Mouse (Mus musculus) embryonic facial prominence, embryonic 10.5 days (tissue): ENCODE measurements around the gene Aif1. TPM values are rescaled to one million over a fixed set of nuclear protein-coding genes. Genes with fewer than 3 reads are reported as not detected.

Experiments used
- DNase-seq: peaks from one replicate; pipeline ENCODE4 v3.0.0-alpha.2; 2017; ENCODE audit warnings: low spot score
- H3K27ac ChIP-seq: fragments of 300-500 bp; sonication (generic); replicated peaks from 2 replicates; pipeline ENCODE4 v1.5.1; 2016; ENCODE audit warnings: mild to moderate bottlenecking
- H3K27me3 ChIP-seq: fragments of 300-500 bp; sonication (generic); replicated peaks from 2 replicates; pipeline ENCODE4 v1.6.1; 2016; ENCODE audit warnings: low read depth, mild to moderate bottlenecking; ENCODE audit not compliant: poor library complexity, severe bottlenecking
- H3K36me3 ChIP-seq: fragments of 300-500 bp; sonication (generic); replicated peaks from 2 replicates; pipeline ENCODE4 v1.6.1; 2016; ENCODE audit warnings: mild to moderate bottlenecking, moderate library complexity
- H3K4me1 ChIP-seq: fragments of 300-500 bp; sonication (generic); 2 replicates; pipeline ENCODE4 v1.6.1; 2016
- H3K4me3 ChIP-seq: fragments of 300-500 bp; sonication (generic); 2 replicates; pipeline ENCODE4 v1.5.1; 2016; ENCODE audit warnings: mild to moderate bottlenecking, moderate library complexity
- H3K9me3 ChIP-seq: fragments of 300-500 bp; sonication (generic); 2 replicates; pipeline ENCODE4 v1.6.1; 2016; ENCODE audit warnings: mild to moderate bottlenecking
- WGBS: fragments of 180-500 bp; shearing (Covaris S2); methylation state at CpG from one replicate; pipeline ENCODE4 v1.1.7; 2016; 5-methylcytosine and 5-hydroxymethylcytosine counted together
- polyA plus RNA-seq: library from polyadenylated mRNA; unstranded; fragments of >200 nt; fragmentation: Nextera tagmentation; extraction: Ambion mirVana; gene quantifications from 2 replicates; pipeline ENCODE4 v1.2.1, GENCODE M21; 2016

The Aif1 gene
- polyA plus RNA-seq = 2.9 and 3.9 TPM in 2 replicates

- 53% methylated on average over 2 of the region's 2 CpGs for WGBS
- Histone ChIP-seq H3K36me3 (no peaks in the 10 kb centered on the region), H3K4me1 (no peaks in the 10 kb centered on the region), H3K9me3 (no peaks in the 10 kb centered on the region), H3K27me3 (no peaks in the 10 kb centered on the region), H3K4me3 (0 out of 2 replicates have a peak within 1 kb of the TSS, but pooled peaks have one; percentile 16), H3K27ac (no peak within 1 kb of the TSS)
- DNase-seq = no peak
These were observed at the start of gene Aif1 for GRCm38 (mm10) chr17:35175968-35176367. Aif1 (minus strand) TSS chr17:35176068.

GRCm38 (mm10) chr17:35225456-35225855 lies 49.6 kb upstream of the Aif1 start:
- Histone ChIP-seq H3K9me3 (no peaks in the 10 kb centered on the region), H3K4me3 (no peak overlapping the region), H3K36me3 (peaks cover 89% of the 10 kb centered on the region), H3K4me1 (0 out of 2 replicates have a peak, but pooled peaks cover 9% of the 10 kb centered on the region), H3K27me3 (no peaks in the 10 kb centered on the region), H3K27ac (no peak overlapping the region)
- DNase-seq = no peak
- 93% methylated on average over 5 of the region's 5 CpGs for whole genome bisulfite sequencing

GRCm38 (mm10) chr17:35224641-35225040 lies 48.8 kb upstream of the Aif1 start:
- Histone ChIP-seq H3K36me3 (peaks cover 90% of the 10 kb centered on the region), H3K9me3 (no peaks in the 10 kb centered on the region), H3K27ac (no peak overlapping the region), H3K27me3 (no peaks in the 10 kb centered on the region), H3K4me1 (0 out of 2 replicates have a peak, but pooled peaks cover 15% of the 10 kb centered on the region), H3K4me3 (no peak overlapping the region)
- DNase-seq = no peak
- 94% methylated on average over 4 of the region's 4 CpGs for WGBS

- 0 out of 2 replicates have a peak, but pooled peaks cover 15% of the 10 kb centered on the region for H3K4me1 ChIP-seq
- 77% methylated on average over 6 of the region's 6 CpGs for WGBS
- H3K36me3 ChIP-seq = peaks cover 76% of the 10 kb centered on the region
- H3K27ac ChIP-seq = no peak overlapping the region
- H3K4me3 ChIP-seq = no peak overlapping the region
- no peak for DNase-seq
- no peaks in the 10 kb centered on the region for H3K9me3 ChIP-seq
- no peaks in the 10 kb centered on the region for H3K27me3 ChIP-seq
These were observed 46.4 kb upstream of the Aif1 start for GRCm38 (mm10) chr17:35222299-35222698.

- no peak for DNase-seq
- 83% methylated on average over 28 of the region's 28 CpGs for WGBS
- H3K4me3 ChIP-seq = no peak within 1 kb of the TSS
- H3K27ac ChIP-seq = peak within 1 kb of the TSS; percentile 11
- peaks cover 60% of the 10 kb centered on the region for H3K36me3 ChIP-seq
- no peaks in the 10 kb centered on the region for H3K9me3 ChIP-seq
- no peaks in the 10 kb centered on the region for H3K27me3 ChIP-seq
- 0 out of 2 replicates have a peak, but pooled peaks cover 15% of the 10 kb centered on the region for H3K4me1 ChIP-seq
These were observed 44.5 kb upstream of the Aif1 start, which contains the start of gene Gm16181 for GRCm38 (mm10) chr17:35220156-35220952. Gm16181 (plus strand) TSS chr17:35220834.

GRCm38 (mm10) chr17:35219601-35220041 lies 43.8 kb upstream of the Aif1 start:
- H3K4me1 ChIP-seq = peaks cover 17% of the 10 kb centered on the region
- no peak for DNase-seq

GRCm38 (mm10) chr17:35218516-35219193 lies 42.8 kb upstream of the Aif1 start:
- Histone ChIP-seq H3K27me3 (no peaks in the 10 kb centered on the region), H3K4me1 (peaks cover 22% of the 10 kb centered on the region), H3K9me3 (no peaks in the 10 kb centered on the region), H3K27ac (no peak overlapping the region), H3K4me3 (no peak overlapping the region), H3K36me3 (peaks cover 44% of the 10 kb centered on the region)
- no peak for DNase-seq
- 79% methylated on average over 18 of the region's 18 CpGs for WGBS

More at GRCm38 (mm10) chr17:35219601-35220041, 43.8 kb upstream of the Aif1 start:
- no peaks in the 10 kb centered on the region for H3K27me3 ChIP-seq
- 0 out of 2 replicates have a peak overlapping the region, but pooled peaks have one; percentile 11 for H3K27ac ChIP-seq
- H3K4me3 ChIP-seq = no peak overlapping the region
- peaks cover 53% of the 10 kb centered on the region for H3K36me3 ChIP-seq
- 83% methylated on average over 6 of the region's 6 CpGs for WGBS
- H3K9me3 ChIP-seq = no peaks in the 10 kb centered on the region

GRCm38 (mm10) chr17:35213071-35213470 lies 37.2 kb upstream of the Aif1 start:
- Histone ChIP-seq H3K36me3 (no peaks in the 10 kb centered on the region), H3K27ac (no peak overlapping the region), H3K4me1 (peaks cover 7% of the 10 kb centered on the region), H3K27me3 (no peaks in the 10 kb centered on the region), H3K9me3 (no peaks in the 10 kb centered on the region), H3K4me3 (no peak overlapping the region)
- WGBS = 93% methylated on average over 5 of the region's 5 CpGs
- no peak for DNase-seq

- H3K4me1 ChIP-seq = peaks cover 7% of the 10 kb centered on the region
- H3K36me3 ChIP-seq = no peaks in the 10 kb centered on the region
- H3K4me3 ChIP-seq = no peak overlapping the region
- H3K27me3 ChIP-seq = peaks cover under 1% of the 10 kb centered on the region
- no peak overlapping the region for H3K27ac ChIP-seq
- WGBS = 77% methylated on average over 3 of the region's 3 CpGs
- DNase-seq = no peak
- no peaks in the 10 kb centered on the region for H3K9me3 ChIP-seq
These were observed 34.7 kb upstream of the Aif1 start for GRCm38 (mm10) chr17:35210593-35210992.

- DNase-seq = no peak
- no peaks in the 10 kb centered on the region for H3K9me3 ChIP-seq
- 78% methylated on average over 12 of the region's 12 CpGs for WGBS
- no peak overlapping the region for H3K27ac ChIP-seq
- peaks cover 11% of the 10 kb centered on the region for H3K4me1 ChIP-seq
- H3K27me3 ChIP-seq = peaks cover 7% of the 10 kb centered on the region
- H3K4me3 ChIP-seq = no peak overlapping the region
- H3K36me3 ChIP-seq = no peaks in the 10 kb centered on the region
These were observed 34.1 kb upstream of the Aif1 start for GRCm38 (mm10) chr17:35209785-35210535.

- Histone ChIP-seq H3K27me3 (peaks cover 53% of the 10 kb centered on the region), H3K27ac (no peak overlapping the region), H3K9me3 (no peaks in the 10 kb centered on the region), H3K4me3 (peak overlapping the region; percentile 20; the same call in 1 of the 2 replicates), H3K36me3 (no peaks in the 10 kb centered on the region), H3K4me1 (peaks cover 9% of the 10 kb centered on the region)
- WGBS = 57% methylated on average over 10 of the region's 10 CpGs
- DNase-seq = no peak
These were observed 29.5 kb upstream of the Aif1 start for GRCm38 (mm10) chr17:35205380-35205769.
